In the genomic region with DNA sequence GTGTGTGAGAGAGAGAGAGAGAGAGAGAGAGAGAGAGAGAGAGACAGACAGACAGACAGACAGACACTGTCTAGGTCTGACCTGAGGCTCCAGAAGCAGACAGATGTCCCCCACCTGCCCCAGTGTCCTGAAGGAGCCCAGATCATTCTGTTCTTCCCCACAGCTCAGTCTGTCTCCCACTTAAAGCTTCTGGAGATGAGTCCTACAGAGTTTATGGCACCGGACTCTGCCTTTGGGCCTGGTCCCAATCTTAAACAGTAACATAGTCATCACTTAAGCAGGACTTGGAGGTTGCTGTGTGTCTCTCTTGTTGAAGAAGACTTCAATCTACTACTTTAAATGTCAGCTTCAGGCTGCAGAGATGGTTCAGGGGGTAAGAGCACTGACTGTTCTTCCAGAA, we compare ENCODE assay signal across 16 mouse cellular contexts. TPM values are rescaled to one million over a fixed set of nuclear protein-coding genes. Genes with fewer than 3 reads are reported as not detected.
"Had no signal": no experiment of that assay in that cellular context is flagged by ENCODE, and none has a peak within 500 bp of the region (broad histone marks: within the 10 kb centered on the region; RNA-seq: fewer than 3 reads in every experiment).

No protein-coding gene starts in this region.

- H3K9me3 ChIP-seq: neural tube, embryonic 13.5 days; neural tube, embryonic 15.5 days; stomach, embryonic 15.5 days had no signal

- DNase-seq: right cerebral cortex, adult 18-20 months; right cerebral cortex, postnatal 25 days had no signal

- H3K4me1 ChIP-seq: neural tube, embryonic 13.5 days; neural tube, embryonic 15.5 days; stomach, embryonic 15.5 days had no signal

- H3K27me3 ChIP-seq: neural tube, embryonic 13.5 days; neural tube, embryonic 15.5 days; stomach, embryonic 15.5 days had no signal

- H3K4me3 ChIP-seq: neural tube, embryonic 13.5 days; neural tube, embryonic 15.5 days; stomach, embryonic 15.5 days had no signal

- H3K36me3 ChIP-seq: stomach, embryonic 15.5 days had no signal

- H3K27ac ChIP-seq: neural tube, embryonic 13.5 days; neural tube, embryonic 15.5 days; stomach, embryonic 15.5 days; stomach, postnatal 0 days had no signal

RNA-seq across cellular contexts. Expression of a gene that starts 38.3 kb away (rescaled TPM):
- total RNA-seq: neutrophil, adult 5-6 weeks had no signal
- polyA plus RNA-seq: neural tube, embryonic 13.5 days; neural tube, embryonic 14.5 days; neural tube, embryonic 15.5 days; small intestine, adult 2 months; spleen, adult 2 months; stomach, embryonic 14.5 days; stomach, embryonic 15.5 days; stomach, embryonic 16.5 days; stomach, postnatal 0 days; testis, adult 2 months; thymus, adult 2 months; thymus, postnatal 0 days; urinary bladder, adult 2 months had no signal
